In the genomic region with DNA sequence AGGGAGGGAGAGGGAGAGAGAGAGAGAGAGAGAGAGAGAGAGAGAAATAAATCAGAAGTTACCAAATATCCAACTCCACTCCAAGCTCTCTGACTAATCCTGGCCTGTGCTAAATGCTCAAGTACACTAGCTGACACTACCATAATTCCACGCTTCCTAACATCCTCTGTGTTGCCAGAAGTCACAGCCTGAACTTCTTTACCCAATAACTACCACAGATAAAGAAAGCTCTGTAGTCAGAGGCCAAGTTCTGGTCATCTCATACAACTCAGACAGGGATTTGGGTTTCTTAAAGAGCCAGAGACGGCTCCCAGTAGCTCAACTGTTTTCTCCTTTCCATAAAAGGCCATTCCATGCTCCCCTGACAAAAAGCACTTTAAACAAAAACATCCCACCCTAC, we compare ENCODE assay signal across 17 mouse cellular contexts. TPM values are rescaled to one million over a fixed set of nuclear protein-coding genes. Genes with fewer than 3 reads are reported as not detected.
A peak's percentile ranks its signal among the peaks of the same experiment; 100 is the strongest.
DNase-seq lines count a peak whose midpoint lies in the region; ATAC-seq and TF ChIP-seq lines count a peak whose summit lies in the region.
"Had no signal": no experiment of that assay in that cellular context is flagged by ENCODE, and none has a peak within 500 bp of the region (broad histone marks: within the 10 kb centered on the region; RNA-seq: fewer than 3 reads in every experiment).

No protein-coding gene starts in this region.

- DNase-seq in heart, postnatal 10 days, result no peak
- DNase-seq in liver, postnatal 0 days, result no peak
- peak; percentile 8 to 20 for DNase-seq in urinary bladder, postnatal 36 days (ENCODE audit: low spot score in 2 of 2)
- DNase-seq in urinary bladder, adult 2 months (ENCODE audit: low spot score), result no peak
- DNase-seq in stomach, postnatal 0 days (ENCODE audit: low spot score), result no peak
- DNase-seq in layer of hippocampus, adult 9-10 months (ENCODE audit: low spot score), result no peak
- DNase-seq: adrenal gland, postnatal 14 days; cerebellum, adult 9-10 months; embryo, embryonic 11 days; forebrain, postnatal 0 days; gastrocnemius, postnatal 10 days had no signal

- TF ChIP-seq CTCF in liver, postnatal 0 days (IDR thresholded peaks at IDR 0.05; ENCODE audit: low read depth), result no peak
- TF ChIP-seq CTCF in stomach, postnatal 0 days (IDR thresholded peaks at IDR 0.05; ENCODE audit: low read depth), result no peak

- peaks cover 62% of the 10 kb centered on the region for H3K4me1 ChIP-seq in heart, embryonic 15.5 days (replicated peaks)
- peaks cover 75% of the 10 kb centered on the region for H3K4me1 ChIP-seq in liver, embryonic 12.5 days
- peaks cover 57% of the 10 kb centered on the region for H3K4me1 ChIP-seq in liver, postnatal 0 days (ENCODE audit: insufficient read depth)
- H3K4me1 ChIP-seq in stomach, postnatal 0 days (replicated peaks; ENCODE audit: control insufficient read depth, insufficient read depth), result peaks cover 23% of the 10 kb centered on the region

- H3K4me3 ChIP-seq in heart, embryonic 15.5 days, result no peak overlapping the region
- H3K4me3 ChIP-seq in liver, embryonic 12.5 days, result no peak overlapping the region
- no peak overlapping the region for H3K4me3 ChIP-seq in liver, postnatal 0 days (ENCODE audit: low read depth, low read length)
- no peak overlapping the region for H3K4me3 ChIP-seq in stomach, postnatal 0 days (ENCODE audit: low read depth, low read length)

- H3K9ac ChIP-seq in heart, embryonic 15.5 days, result no peak overlapping the region
- no peak overlapping the region for H3K9ac ChIP-seq in liver, embryonic 12.5 days
- no peak overlapping the region for H3K9ac ChIP-seq in liver, postnatal 0 days (replicated peaks)
- H3K9ac ChIP-seq in stomach, postnatal 0 days (ENCODE audit: low read length), result no peak overlapping the region
- H3K9ac ChIP-seq: forebrain, postnatal 0 days had no signal

- intact Hi-C loops in heart, postnatal 10 days (cut with DNase I), result no loop called here

- 61% methylated on average over 2 of the region's 2 CpGs for WGBS in heart, embryonic 15.5 days
- 73% methylated on average over 2 of the region's 2 CpGs for WGBS in liver, embryonic 12.5 days (ENCODE audit: insufficient replicate concordance)
- WGBS in liver, postnatal 0 days (ENCODE audit: insufficient replicate concordance), result 81% methylated on average over 2 of the region's 2 CpGs
- whole genome bisulfite sequencing in stomach, postnatal 0 days, result 37% methylated on average over 2 of the region's 2 CpGs

- ATAC-seq in heart, embryonic 15.5 days (replicated peaks; ENCODE audit: insufficient number of reproducible peaks, insufficient read depth, low FRiP score, low read depth), result no peak
- no peak for ATAC-seq in liver, embryonic 12.5 days
- no peak for ATAC-seq in liver, postnatal 0 days
- ATAC-seq in stomach, postnatal 0 days (ENCODE audit: low FRiP score, low TSS enrichment), result no peak
- ATAC-seq: forebrain, postnatal 0 days; hindbrain, embryonic 16.5 days had no signal

- H3K27ac ChIP-seq in heart, embryonic 15.5 days, result peak overlapping the region; percentile 26; the same call in 1 of the 2 replicates
- peak overlapping the region; percentile 31; the same call in 1 of the 2 replicates for H3K27ac ChIP-seq in liver, embryonic 12.5 days
- no peak overlapping the region for H3K27ac ChIP-seq in liver, postnatal 0 days (ENCODE audit: low read depth)
- H3K27ac ChIP-seq in stomach, postnatal 0 days (replicated peaks), result peak overlapping the region; percentile 58; the same call in 1 of the 2 replicates

- no peaks in the 10 kb centered on the region for H3K9me3 ChIP-seq in heart, embryonic 15.5 days (replicated peaks)
- H3K9me3 ChIP-seq in liver, embryonic 12.5 days (replicated peaks), result no peaks in the 10 kb centered on the region
- H3K9me3 ChIP-seq in liver, postnatal 0 days (ENCODE audit: low read length), result no peaks in the 10 kb centered on the region
- H3K9me3 ChIP-seq in stomach, postnatal 0 days (ENCODE audit: control insufficient read depth, low read length), result no peaks in the 10 kb centered on the region
- H3K9me3 ChIP-seq: G1E; megakaryocyte, embryonic 14.5 days had no signal

- no peak for TF ChIP-seq EP300 in liver, postnatal 0 days (IDR thresholded peaks at IDR 0.05; ENCODE audit: low read depth)
- no peak for TF ChIP-seq EP300 in stomach, postnatal 0 days (optimal IDR thresholded peaks at IDR 0.05)

- H3K36me3 ChIP-seq in heart, embryonic 15.5 days, result no peaks in the 10 kb centered on the region
- H3K36me3 ChIP-seq in liver, embryonic 12.5 days, result peaks cover 11% of the 10 kb centered on the region; the same call in 1 of the 2 replicates
- no peaks in the 10 kb centered on the region for H3K36me3 ChIP-seq in liver, postnatal 0 days (replicated peaks; ENCODE audit: insufficient read depth, low read length)
- H3K36me3 ChIP-seq in stomach, postnatal 0 days (ENCODE audit: control insufficient read depth, insufficient read depth, low read length), result no peaks in the 10 kb centered on the region

- H3K4me2 ChIP-seq in heart, embryonic 15.5 days, result no peak overlapping the region
- no peak overlapping the region for H3K4me2 ChIP-seq in liver, embryonic 12.5 days
- H3K4me2 ChIP-seq in liver, postnatal 0 days (ENCODE audit: low read depth, low read length), result no peak overlapping the region
- H3K4me2 ChIP-seq in stomach, postnatal 0 days (replicated peaks; ENCODE audit: low read depth), result no peak overlapping the region
- H3K4me2 ChIP-seq: liver, embryonic 11.5 days had no signal

- H3K27me3 ChIP-seq in heart, embryonic 15.5 days, result no peaks in the 10 kb centered on the region
- no peaks in the 10 kb centered on the region for H3K27me3 ChIP-seq in liver, embryonic 12.5 days (replicated peaks)
- H3K27me3 ChIP-seq in liver, postnatal 0 days (ENCODE audit: insufficient read depth, low read length), result no peaks in the 10 kb centered on the region
- no peaks in the 10 kb centered on the region for H3K27me3 ChIP-seq in stomach, postnatal 0 days (ENCODE audit: control insufficient read depth, insufficient read depth, low read length)
- H3K27me3 ChIP-seq: megakaryocyte, embryonic 14.5 days had no signal

RNA-seq across cellular contexts. Expression of a gene that starts 36.9 kb away (rescaled TPM):
- polyA plus RNA-seq in heart, embryonic 15.5 days (2015; fragmentation: Nextera tagmentation; extraction: Ambion mirVana), result 26.4 and 38.1 TPM in 2 replicates
- 10 to 100 TPM; 51.7 to 54.3 TPM for total RNA-seq in heart, postnatal 10 days (2021)
- polyA plus RNA-seq in liver, embryonic 12.5 days (2016; fragmentation: Nextera tagmentation; extraction: Ambion mirVana), result 41.3 and 42.0 TPM in 2 replicates
- 11.9 and 12.5 TPM in 2 replicates for polyA plus RNA-seq in liver, postnatal 0 days (2015; fragmentation: Nextera tagmentation; extraction: Ambion mirVana)
- polyA plus RNA-seq in urinary bladder, adult 2 months (2012; rRNA removed), result 75.2 and 100 TPM in 2 replicates
- polyA plus RNA-seq in stomach, postnatal 0 days (2015; fragmentation: Nextera tagmentation; extraction: Ambion mirVana), result 44.7 and 56.0 TPM in 2 replicates

RNA-seq across cellular contexts. Expression of a gene that starts 37.7 kb away (rescaled TPM):
- polyA plus RNA-seq in heart, embryonic 15.5 days (2015; fragmentation: Nextera tagmentation; extraction: Ambion mirVana), result 13.1 and 16.9 TPM in 2 replicates
- 10 to 100 TPM; 12.9 to 26.0 TPM for total RNA-seq in heart, postnatal 10 days (2021)
- 4.0 and 5.1 TPM in 2 replicates for polyA plus RNA-seq in liver, embryonic 12.5 days (2016; fragmentation: Nextera tagmentation; extraction: Ambion mirVana)
- 0.62 and 0.67 TPM in 2 replicates for polyA plus RNA-seq in liver, postnatal 0 days (2015; fragmentation: Nextera tagmentation; extraction: Ambion mirVana)
- polyA plus RNA-seq in urinary bladder, adult 2 months (2012; rRNA removed), result 10.2 and 10.4 TPM in 2 replicates
- 2.2 and 2.4 TPM in 2 replicates for polyA plus RNA-seq in stomach, postnatal 0 days (2015; fragmentation: Nextera tagmentation; extraction: Ambion mirVana)

Comparison
In these comparisons a context has a peak if more than half of its experiments do, and no peak if none do; other contexts are left out.
1. DNase-seq: peak in urinary bladder, postnatal 36 days (2 of 2); none in heart, postnatal 10 days (0 of 2), liver, postnatal 0 days (single experiment), urinary bladder, adult 2 months (single experiment), stomach, postnatal 0 days (single experiment) and layer of hippocampus, adult 9-10 months (single experiment).